Mouse (Mus musculus): Measurements from ENCODE around the gene Trmt10a. TPM values are rescaled to one million over a fixed set of nuclear protein-coding genes. Genes with fewer than 3 reads are reported as not detected.

The Trmt10a gene
- total and polyA plus RNA-seq, 2 experiments from 2014 or later, result 3.7 to 5.3 TPM

DNA sequence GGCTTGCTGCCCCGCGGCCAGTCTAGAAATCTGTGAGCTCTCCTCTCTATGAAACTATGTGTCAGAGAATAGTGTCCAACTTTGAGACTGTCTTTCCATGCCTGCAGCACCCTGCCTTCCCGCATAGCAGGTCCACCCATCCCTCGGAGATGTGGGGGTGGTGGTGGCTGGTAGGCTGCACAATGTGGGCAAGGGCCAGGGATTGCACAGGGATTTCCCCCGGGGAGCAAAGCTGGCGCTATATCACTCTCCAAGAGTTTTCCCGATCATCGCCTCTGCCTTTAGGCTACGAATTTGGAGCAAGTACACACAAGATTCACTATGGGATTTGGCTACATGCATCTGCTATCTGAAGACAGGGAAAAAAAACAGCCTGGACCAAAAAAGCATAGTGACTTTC is 54.3 kb downstream of the Trmt10a start:
- Histone ChIP-seq H3K9ac (replicated peaks; ENCODE audit: low read depth, low read length) (no peak overlapping the region), H3K36me3 (replicated peaks; ENCODE audit: control insufficient read depth, insufficient read depth, low read length) (no peaks in the 10 kb centered on the region), H3K27me3 (ENCODE audit: control insufficient read depth, insufficient read depth, low read length) (no peaks in the 10 kb centered on the region), H3K4me3 (ENCODE audit: low read depth, low read length) (no peak overlapping the region), H3K9me3 (replicated peaks; ENCODE audit: control insufficient read depth, low read length) (no peaks in the 10 kb centered on the region), H3K27ac (ENCODE audit: low read depth) (no peak overlapping the region), H3K4me2 (ENCODE audit: low read depth, low read length) (peak overlapping the region; percentile 41; the same call in 1 of the 2 replicates), H3K4me1 (ENCODE audit: control insufficient read depth, insufficient read depth) (no peaks in the 10 kb centered on the region)
- ATAC-seq (ENCODE audit: insufficient read depth, low read depth) (no peak), DNase-seq (ENCODE audit: low spot score) (no peak)
- no peak for TF ChIP-seq EP300 (IDR thresholded peaks at IDR 0.05; ENCODE audit: low read depth)
- no peak for TF ChIP-seq CTCF (IDR thresholded peaks at IDR 0.05; ENCODE audit: low read depth)
- WGBS, result 49% methylated on average over 9 of the region's 9 CpGs

DNA sequence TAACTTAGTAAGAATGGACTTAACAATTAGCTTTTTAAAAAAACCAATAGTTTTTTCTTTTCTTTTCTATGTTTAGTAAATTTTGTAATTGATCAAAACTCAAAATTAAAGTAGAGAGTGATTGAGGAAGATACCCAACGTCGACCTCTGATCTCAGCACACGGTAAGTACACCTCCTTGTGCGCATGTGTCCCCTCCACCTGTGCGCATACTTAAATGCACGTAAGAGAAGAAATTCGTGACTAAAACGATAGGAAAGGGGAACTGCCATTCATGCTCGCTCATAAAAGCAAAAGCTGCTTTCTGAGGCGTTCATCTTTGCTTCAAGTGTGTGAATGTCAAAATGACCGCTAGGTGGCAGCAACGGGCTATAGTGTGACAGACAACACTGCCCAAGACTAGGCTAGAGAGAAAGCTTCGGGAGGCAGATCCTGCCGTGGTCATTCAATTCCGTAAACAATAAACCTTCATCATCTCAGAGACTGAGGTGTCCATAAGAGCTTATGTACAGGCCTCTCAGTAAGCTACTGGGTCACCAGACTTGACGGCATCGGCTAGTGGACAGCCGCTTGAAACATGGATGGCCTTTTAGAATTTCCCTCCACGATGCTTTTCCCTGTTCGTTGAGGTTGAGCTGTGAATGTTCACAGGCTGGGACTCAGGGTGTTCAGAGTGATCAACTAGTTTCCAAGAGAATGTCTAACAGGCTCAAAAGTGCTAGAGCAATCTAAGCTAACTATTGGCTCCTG is 54.9 kb downstream of the Trmt10a start:
- Histone ChIP-seq H3K4me2 (ENCODE audit: low read depth, low read length) (peak overlapping the region; percentile 41), H3K9me3 (replicated peaks; ENCODE audit: control insufficient read depth, low read length) (no peaks in the 10 kb centered on the region), H3K27ac (ENCODE audit: low read depth) (no peak overlapping the region), H3K9ac (replicated peaks; ENCODE audit: low read depth, low read length) (no peak overlapping the region), H3K36me3 (replicated peaks; ENCODE audit: control insufficient read depth, insufficient read depth, low read length) (no peaks in the 10 kb centered on the region), H3K4me1 (ENCODE audit: control insufficient read depth, insufficient read depth) (no peaks in the 10 kb centered on the region), H3K4me3 (ENCODE audit: low read depth, low read length) (0 out of 2 replicates have a peak overlapping the region, but pooled peaks have one; percentile 7), H3K27me3 (ENCODE audit: control insufficient read depth, insufficient read depth, low read length) (no peaks in the 10 kb centered on the region)
- WGBS, result 26% methylated on average over 20 of the region's 20 CpGs
- ATAC-seq (ENCODE audit: insufficient read depth, low read depth) (peak; percentile 77), DNase-seq (ENCODE audit: low spot score) (peak; percentile 78)
- TF ChIP-seq EP300 (IDR thresholded peaks at IDR 0.05; ENCODE audit: low read depth), result no peak
- peak; percentile 93 for TF ChIP-seq CTCF (IDR thresholded peaks at IDR 0.05; ENCODE audit: low read depth)

DNA sequence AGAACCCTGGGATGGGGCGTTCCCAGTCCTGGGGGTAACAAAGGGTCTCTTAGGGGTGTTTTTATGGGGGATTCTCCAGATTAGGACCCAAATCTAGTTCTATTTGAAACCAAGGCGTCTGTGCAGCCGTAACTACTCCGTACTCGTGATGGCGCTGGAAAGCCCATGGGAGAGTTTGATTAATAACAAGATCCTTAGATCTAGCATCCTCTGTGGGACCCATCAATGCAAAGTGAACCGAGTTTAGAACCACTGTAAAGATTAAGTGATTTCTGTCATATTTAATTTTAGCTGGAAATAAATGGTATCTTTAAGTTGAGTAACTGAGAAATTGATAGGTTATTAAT is 55.4 kb downstream of the Trmt10a start:
- no peaks in the 10 kb centered on the region for H3K36me3 ChIP-seq (replicated peaks; ENCODE audit: control insufficient read depth, insufficient read depth, low read length)
- no peak for ATAC-seq (ENCODE audit: insufficient read depth, low read depth)
- TF ChIP-seq CTCF (IDR thresholded peaks at IDR 0.05; ENCODE audit: low read depth) (no peak), EP300 (IDR thresholded peaks at IDR 0.05; ENCODE audit: low read depth) (no peak)
- no peak for DNase-seq (ENCODE audit: low spot score)
- 76% methylated on average over 7 of the region's 7 CpGs for WGBS
- no peaks in the 10 kb centered on the region for H3K27me3 ChIP-seq (ENCODE audit: control insufficient read depth, insufficient read depth, low read length)
- no peak overlapping the region for H3K4me3 ChIP-seq (ENCODE audit: low read depth, low read length)
- H3K4me2 ChIP-seq (ENCODE audit: low read depth, low read length), result no peak overlapping the region
- no peaks in the 10 kb centered on the region for H3K4me1 ChIP-seq (ENCODE audit: control insufficient read depth, insufficient read depth)
- no peak overlapping the region for H3K9ac ChIP-seq (replicated peaks; ENCODE audit: low read depth, low read length)
- no peak overlapping the region for H3K27ac ChIP-seq (ENCODE audit: low read depth)
- H3K9me3 ChIP-seq (replicated peaks; ENCODE audit: control insufficient read depth, low read length), result no peaks in the 10 kb centered on the region

DNA sequence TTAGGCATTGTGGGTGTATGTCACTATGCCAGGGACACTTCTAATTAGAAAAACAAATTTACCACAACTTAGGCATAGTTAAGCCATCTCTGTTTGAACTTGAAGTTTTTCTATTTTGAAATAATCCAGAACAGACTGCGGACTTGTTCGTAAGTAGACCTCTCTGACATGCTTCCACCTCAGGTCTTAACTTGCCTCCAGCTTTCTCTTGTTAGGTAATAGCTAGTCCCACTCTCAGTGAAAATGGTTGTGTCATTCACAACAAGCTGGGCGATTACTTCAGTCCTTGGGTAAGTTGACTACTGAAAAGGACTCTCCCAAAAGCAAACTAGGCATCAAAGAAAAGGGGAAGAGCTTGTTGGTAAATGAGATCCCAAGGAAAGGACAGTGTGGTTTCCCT is 65.6 kb downstream of the Trmt10a start:
- DNase-seq (ENCODE audit: low spot score) (no peak), ATAC-seq (ENCODE audit: insufficient read depth, low read depth) (no peak)
- no peak overlapping the region for H3K4me3 ChIP-seq (ENCODE audit: low read depth, low read length)
- H3K4me2 ChIP-seq (ENCODE audit: low read depth, low read length), result no peak overlapping the region
- H3K27me3 ChIP-seq (ENCODE audit: control insufficient read depth, insufficient read depth, low read length), result no peaks in the 10 kb centered on the region
- no peak overlapping the region for H3K9ac ChIP-seq (replicated peaks; ENCODE audit: low read depth, low read length)
- no peaks in the 10 kb centered on the region for H3K9me3 ChIP-seq (replicated peaks; ENCODE audit: control insufficient read depth, low read length)
- H3K36me3 ChIP-seq (replicated peaks; ENCODE audit: control insufficient read depth, insufficient read depth, low read length), result no peaks in the 10 kb centered on the region
- 82% methylated on average over 3 of the region's 3 CpGs for WGBS
- no peaks in the 10 kb centered on the region for H3K4me1 ChIP-seq (ENCODE audit: control insufficient read depth, insufficient read depth)
- no peak overlapping the region for H3K27ac ChIP-seq (ENCODE audit: low read depth)
- no peak for TF ChIP-seq CTCF (IDR thresholded peaks at IDR 0.05; ENCODE audit: low read depth)
- TF ChIP-seq EP300 (IDR thresholded peaks at IDR 0.05; ENCODE audit: low read depth), result no peak

Other genes with a start within 250 kb of the Trmt10a start
- 62.6 and 125 TPM in 2 replicates for gene Lamtor3, start 224.9 kb upstream of the Trmt10a start, total RNA-seq (2014; rRNA removed; ENCODE audit: low replicate concordance)
- gene Lamtor3, start 224.9 kb upstream of the Trmt10a start, polyA plus RNA-seq (2015; fragmentation: Nextera tagmentation; extraction: Ambion mirVana), result 137 and 138 TPM in 2 replicates
- gene Dapp1, start 161.9 kb upstream of the Trmt10a start, total RNA-seq (2014; rRNA removed; ENCODE audit: low replicate concordance), result 11.8 and 16.1 TPM in 2 replicates
- 11.1 and 11.8 TPM in 2 replicates for gene Dapp1, start 161.9 kb upstream of the Trmt10a start, polyA plus RNA-seq (2015; fragmentation: Nextera tagmentation; extraction: Ambion mirVana)
- gene 1110002E22Rik, start 78.4 kb upstream of the Trmt10a start, total RNA-seq (2014; rRNA removed; ENCODE audit: low replicate concordance), result 30.8 and 32.5 TPM in 2 replicates
- gene 1110002E22Rik, start 78.4 kb upstream of the Trmt10a start, polyA plus RNA-seq (2015; fragmentation: Nextera tagmentation; extraction: Ambion mirVana), result 12.2 and 13.3 TPM in 2 replicates
- gene Gm5105, start 76.1 kb upstream of the Trmt10a start, total RNA-seq (2014; rRNA removed; ENCODE audit: low replicate concordance), result 0.11 and 1.4 TPM in 2 replicates
- 0.41 and 0.64 TPM in 2 replicates for gene Gm5105, start 76.1 kb upstream of the Trmt10a start, polyA plus RNA-seq (2015; fragmentation: Nextera tagmentation; extraction: Ambion mirVana)
- gene Mttp, start 1.5 kb downstream of the Trmt10a start, total RNA-seq (2014; rRNA removed; ENCODE audit: low replicate concordance), result 1.5 and 3.9 TPM in 2 replicates
- 5.9 and 6.2 TPM in 2 replicates for gene Mttp, start 1.5 kb downstream of the Trmt10a start, polyA plus RNA-seq (2015; fragmentation: Nextera tagmentation; extraction: Ambion mirVana)
- gene 4930579F01Rik, start 50.4 kb downstream of the Trmt10a start, total RNA-seq (2014; rRNA removed; ENCODE audit: low replicate concordance), result not detected in 2 replicates
- not detected in 2 replicates for gene 4930579F01Rik, start 50.4 kb downstream of the Trmt10a start, polyA plus RNA-seq (2015; fragmentation: Nextera tagmentation; extraction: Ambion mirVana)
- not detected in 2 replicates for gene Adh7, start 74.3 kb downstream of the Trmt10a start, total RNA-seq (2014; rRNA removed; ENCODE audit: low replicate concordance)
- gene Adh7, start 74.3 kb downstream of the Trmt10a start, polyA plus RNA-seq (2015; fragmentation: Nextera tagmentation; extraction: Ambion mirVana), result 0.51 TPM in 1 of 2 replicates, not detected in the other
- gene Adh1, start 117.5 kb downstream of the Trmt10a start, total RNA-seq (2014; rRNA removed; ENCODE audit: low replicate concordance), result 15.8 and 73.9 TPM in 2 replicates
- 10.8 and 11.8 TPM in 2 replicates for gene Adh1, start 117.5 kb downstream of the Trmt10a start, polyA plus RNA-seq (2015; fragmentation: Nextera tagmentation; extraction: Ambion mirVana)
- not detected in 2 replicates for gene Adh6a, start 169.8 kb downstream of the Trmt10a start, total RNA-seq (2014; rRNA removed; ENCODE audit: low replicate concordance)
- not detected in 2 replicates for gene Adh6a, start 169.8 kb downstream of the Trmt10a start, polyA plus RNA-seq (2015; fragmentation: Nextera tagmentation; extraction: Ambion mirVana)
- gene Adh6b, start 198.3 kb downstream of the Trmt10a start, total RNA-seq (2014; rRNA removed; ENCODE audit: low replicate concordance), result 1.7 TPM in 1 of 2 replicates, not detected in the other
- gene Adh6b, start 198.3 kb downstream of the Trmt10a start, polyA plus RNA-seq (2015; fragmentation: Nextera tagmentation; extraction: Ambion mirVana), result 2.8 and 3.2 TPM in 2 replicates